ENCODE assay signal across 13 mouse cellular contexts in genomic region chr2:85283631-85284466, GRCm38 (mm10). TPM values are rescaled to one million over a fixed set of nuclear protein-coding genes. Genes with fewer than 3 reads are reported as not detected.
DNase-seq lines count a peak whose midpoint lies in the region; ATAC-seq and TF ChIP-seq lines count a peak whose summit lies in the region.
"Had no signal": no experiment of that assay in that cellular context is flagged by ENCODE, and none has a peak within 500 bp of the region (broad histone marks: within the 10 kb centered on the region; RNA-seq: fewer than 3 reads in every experiment).

No protein-coding gene starts in this region.

- H3K36me3 ChIP-seq in heart, embryonic 15.5 days, result no peaks in the 10 kb centered on the region
- no peaks in the 10 kb centered on the region for H3K36me3 ChIP-seq in midbrain, embryonic 11.5 days (ENCODE audit: control insufficient read depth, insufficient read depth, low read length)
- H3K36me3 ChIP-seq in midbrain, embryonic 16.5 days (ENCODE audit: control insufficient read depth, insufficient read depth, low read length), result no peaks in the 10 kb centered on the region
- H3K36me3 ChIP-seq in stomach, postnatal 0 days (ENCODE audit: control insufficient read depth, insufficient read depth, low read length), result no peaks in the 10 kb centered on the region
- no peaks in the 10 kb centered on the region for H3K36me3 ChIP-seq in embryonic facial prominence, embryonic 10.5 days (replicated peaks)

- no peak for TF ChIP-seq EP300 in stomach, postnatal 0 days (optimal IDR thresholded peaks at IDR 0.05)

- no peak overlapping the region for H3K4me3 ChIP-seq in heart, embryonic 15.5 days
- no peak overlapping the region for H3K4me3 ChIP-seq in midbrain, embryonic 11.5 days (ENCODE audit: low read depth, low read length)
- H3K4me3 ChIP-seq in midbrain, embryonic 16.5 days (ENCODE audit: low read depth, low read length), result no peak overlapping the region
- H3K4me3 ChIP-seq in brown adipose tissue, adult 24 weeks (ENCODE audit: insufficient read depth, low read depth, low read length), result no peak overlapping the region
- H3K4me3 ChIP-seq in stomach, postnatal 0 days (ENCODE audit: low read depth, low read length), result no peak overlapping the region
- no peak overlapping the region for H3K4me3 ChIP-seq in embryonic facial prominence, embryonic 10.5 days

- H3K9me3 ChIP-seq in heart, embryonic 15.5 days (replicated peaks), result no peaks in the 10 kb centered on the region
- H3K9me3 ChIP-seq in midbrain, embryonic 11.5 days (ENCODE audit: control insufficient read depth, low read length), result no peaks in the 10 kb centered on the region
- no peaks in the 10 kb centered on the region for H3K9me3 ChIP-seq in midbrain, embryonic 16.5 days (replicated peaks; ENCODE audit: control insufficient read depth, low read length, poor library complexity, severe bottlenecking)
- no peaks in the 10 kb centered on the region for H3K9me3 ChIP-seq in stomach, postnatal 0 days (ENCODE audit: control insufficient read depth, low read length)
- no peaks in the 10 kb centered on the region for H3K9me3 ChIP-seq in embryonic facial prominence, embryonic 10.5 days

- DNase-seq in heart, postnatal 25 days (ENCODE audit: low spot score), result no peak
- no peak for DNase-seq in midbrain, embryonic 11.5 days (ENCODE audit: low spot score, missing footprints)
- no peak for DNase-seq in stomach, postnatal 0 days (ENCODE audit: low spot score)
- no peak for DNase-seq in cerebellum, adult 9-11 months
- DNase-seq in embryonic facial prominence, embryonic 10.5 days (ENCODE audit: low spot score), result no peak

- no peak overlapping the region for H3K9ac ChIP-seq in heart, embryonic 15.5 days
- no peak overlapping the region for H3K9ac ChIP-seq in midbrain, embryonic 11.5 days (ENCODE audit: low read length)
- no peak overlapping the region for H3K9ac ChIP-seq in midbrain, embryonic 16.5 days (ENCODE audit: low read depth, low read length)
- no peak overlapping the region for H3K9ac ChIP-seq in stomach, postnatal 0 days (ENCODE audit: low read length)

- no peaks in the 10 kb centered on the region for H3K27me3 ChIP-seq in heart, embryonic 15.5 days
- no peaks in the 10 kb centered on the region for H3K27me3 ChIP-seq in midbrain, embryonic 11.5 days (ENCODE audit: control insufficient read depth, insufficient read depth, low read length)
- no peaks in the 10 kb centered on the region for H3K27me3 ChIP-seq in midbrain, embryonic 16.5 days (ENCODE audit: control insufficient read depth, insufficient read depth, low read depth, low read length)
- no peaks in the 10 kb centered on the region for H3K27me3 ChIP-seq in stomach, postnatal 0 days (ENCODE audit: control insufficient read depth, insufficient read depth, low read length)
- H3K27me3 ChIP-seq in embryonic facial prominence, embryonic 10.5 days (replicated peaks; ENCODE audit: low read depth, poor library complexity, severe bottlenecking), result no peaks in the 10 kb centered on the region

- peaks cover 8% of the 10 kb centered on the region for H3K4me1 ChIP-seq in heart, embryonic 15.5 days (replicated peaks)
- H3K4me1 ChIP-seq in midbrain, embryonic 11.5 days (ENCODE audit: control insufficient read depth, insufficient read depth, low read length), result no peaks in the 10 kb centered on the region
- H3K4me1 ChIP-seq in midbrain, embryonic 16.5 days (ENCODE audit: control insufficient read depth, insufficient read depth, low read length), result no peaks in the 10 kb centered on the region
- peaks cover 7% of the 10 kb centered on the region; the same call in 1 of the 2 replicates for H3K4me1 ChIP-seq in brown adipose tissue, adult 24 weeks (ENCODE audit: control insufficient read depth, insufficient read depth, insufficient read length, low read length)
- H3K4me1 ChIP-seq in stomach, postnatal 0 days (replicated peaks; ENCODE audit: control insufficient read depth, insufficient read depth), result 0 out of 2 replicates have a peak, but pooled peaks cover 2% of the 10 kb centered on the region
- no peaks in the 10 kb centered on the region for H3K4me1 ChIP-seq in embryonic facial prominence, embryonic 10.5 days

- intact Hi-C loops in heart, postnatal 25 days (cut with DNase I), result loop anchor here (10.0 kb wide), 1 partner anchor 241 kb away; no protein-coding TSS in a partner anchor

- no peak overlapping the region for H3K4me2 ChIP-seq in heart, embryonic 15.5 days
- H3K4me2 ChIP-seq in midbrain, embryonic 11.5 days, result no peak overlapping the region
- no peak overlapping the region for H3K4me2 ChIP-seq in midbrain, embryonic 16.5 days (ENCODE audit: low read length)
- H3K4me2 ChIP-seq in stomach, postnatal 0 days (replicated peaks; ENCODE audit: low read depth), result no peak overlapping the region

- TF ChIP-seq CTCF in stomach, postnatal 0 days (IDR thresholded peaks at IDR 0.05; ENCODE audit: low read depth), result peak; percentile 48

- 82% methylated on average over 8 of the region's 8 CpGs for WGBS in heart, embryonic 15.5 days
- WGBS in midbrain, embryonic 11.5 days, result 88% methylated on average over 8 of the region's 8 CpGs
- WGBS in midbrain, embryonic 16.5 days, result 83% methylated on average over 8 of the region's 8 CpGs
- 74% methylated on average over 8 of the region's 8 CpGs for WGBS in stomach, postnatal 0 days
- 83% methylated on average over 8 of the region's 8 CpGs for whole genome bisulfite sequencing in embryonic facial prominence, embryonic 10.5 days

- no peak for ATAC-seq in heart, embryonic 15.5 days (replicated peaks; ENCODE audit: insufficient number of reproducible peaks, insufficient read depth, low FRiP score, low read depth)
- peak; percentile 33; the same call in 1 of the 2 replicates for ATAC-seq in midbrain, embryonic 11.5 days (ENCODE audit: low FRiP score)
- no peak for ATAC-seq in midbrain, embryonic 16.5 days
- no peak for ATAC-seq in stomach, postnatal 0 days (ENCODE audit: low FRiP score, low TSS enrichment)
- ATAC-seq: activated CD4-positive, CD25-positive, alpha-beta regulatory T cell, adult 4 months had no signal

- peak overlapping the region; percentile 68; the same call in 1 of the 2 replicates for H3K27ac ChIP-seq in heart, embryonic 15.5 days
- no peak overlapping the region for H3K27ac ChIP-seq in midbrain, embryonic 11.5 days (ENCODE audit: low read depth, low read length)
- H3K27ac ChIP-seq in midbrain, embryonic 16.5 days (ENCODE audit: low read length), result no peak overlapping the region
- peak overlapping the region; percentile 92 for H3K27ac ChIP-seq in brown adipose tissue, adult 24 weeks (replicated peaks; ENCODE audit: low read depth, low read length)
- no peak overlapping the region for H3K27ac ChIP-seq in stomach, postnatal 0 days (replicated peaks)
- no peak overlapping the region for H3K27ac ChIP-seq in embryonic facial prominence, embryonic 10.5 days (replicated peaks)

RNA-seq across cellular contexts. Expression of gene Olfr987, which starts 55.3 kb away (rescaled TPM):
- polyA plus RNA-seq in heart, embryonic 15.5 days (2015; fragmentation: Nextera tagmentation; extraction: Ambion mirVana), result not detected in 2 replicates
- total RNA-seq in heart, postnatal 25 days (2021), result not detected
- polyA plus RNA-seq in midbrain, embryonic 11.5 days (2014; fragmentation: Nextera tagmentation; extraction: Ambion mirVana), result not detected in 2 replicates
- polyA plus RNA-seq in midbrain, embryonic 16.5 days (2015; fragmentation: Nextera tagmentation; extraction: Ambion mirVana), result not detected in 2 replicates
- polyA plus RNA-seq in brown adipose tissue, adult 24 weeks (2012; ENCODE audit: insufficient read depth, insufficient read length, missing spikeins), result not detected in 2 replicates
- polyA plus RNA-seq in stomach, postnatal 0 days (2015; fragmentation: Nextera tagmentation; extraction: Ambion mirVana), result not detected in 2 replicates
- polyA plus RNA-seq in embryonic facial prominence, embryonic 10.5 days (2016; fragmentation: Nextera tagmentation; extraction: Ambion mirVana), result not detected in 2 replicates
- total RNA-seq: layer of hippocampus, postnatal 25 days had no signal
- polyA plus RNA-seq: cerebellum, adult 2 months; liver, embryonic 16.5 days; small intestine, adult 2 months had no signal

Comparison
In these comparisons a context has a peak if more than half of its experiments do, and no peak if none do; other contexts are left out.
1. H3K27ac ChIP-seq: peak in heart, embryonic 15.5 days (single experiment) and brown adipose tissue, adult 24 weeks (single experiment); none in midbrain, embryonic 11.5 days (single experiment), midbrain, embryonic 16.5 days (single experiment), stomach, postnatal 0 days (single experiment) and embryonic facial prominence, embryonic 10.5 days (single experiment).